Mouse (Mus musculus) cerebellum, adult 18-20 months (tissue): ENCODE measurements around the gene Psmb3.
"Not testable (repeated sequence)": the region's sequence is repeated elsewhere in the genome, so short reads cannot be mapped to it uniquely, and the experiment has no call there.

Experiments
- DNase-seq, 2 experiments: peaks; one replicate each; pipeline ENCODE4 v3.0.0; 2021

Psmb3 gene

DNA sequence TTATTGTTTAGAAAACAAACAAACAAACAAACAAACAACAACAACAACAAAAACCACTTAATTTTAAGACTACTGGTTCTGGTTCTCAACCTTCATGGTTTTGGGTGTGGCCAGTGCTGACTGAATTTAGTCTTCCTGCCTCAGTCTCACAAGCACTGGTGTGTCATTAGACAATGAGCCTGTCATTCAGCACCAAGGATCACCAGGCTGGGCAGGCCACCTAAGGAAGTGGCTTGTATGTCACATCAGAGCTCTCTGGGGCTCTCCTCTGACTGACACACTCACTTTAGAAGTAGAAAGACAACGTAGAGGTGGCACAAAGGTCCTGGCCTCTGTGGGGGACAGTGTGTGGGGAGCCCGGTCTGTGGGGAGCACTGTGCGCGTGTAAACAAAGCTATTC lies 15.8 kb downstream of the Psmb3 start:
- DNase-seq = no peak

DNA sequence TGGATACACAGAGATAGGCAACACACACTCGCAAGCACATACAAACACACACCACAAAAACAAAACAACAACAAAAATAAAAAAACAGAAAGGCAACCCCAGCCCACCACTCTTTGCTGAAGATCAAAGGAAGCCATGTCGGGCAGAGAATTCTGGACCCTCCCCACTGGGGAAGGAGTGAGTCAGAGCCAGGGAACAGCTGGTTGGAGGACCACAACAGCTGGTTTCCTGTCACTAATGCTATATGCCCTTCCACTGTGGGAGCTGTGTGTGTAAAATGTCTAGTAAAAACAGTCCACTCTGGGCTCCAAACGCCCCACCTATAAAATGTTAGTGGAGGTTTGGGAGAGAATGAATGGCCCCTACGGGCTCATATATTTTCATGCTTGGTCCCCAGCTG lies 18.1 kb downstream of the Psmb3 start:
- no peak for DNase-seq

DNA sequence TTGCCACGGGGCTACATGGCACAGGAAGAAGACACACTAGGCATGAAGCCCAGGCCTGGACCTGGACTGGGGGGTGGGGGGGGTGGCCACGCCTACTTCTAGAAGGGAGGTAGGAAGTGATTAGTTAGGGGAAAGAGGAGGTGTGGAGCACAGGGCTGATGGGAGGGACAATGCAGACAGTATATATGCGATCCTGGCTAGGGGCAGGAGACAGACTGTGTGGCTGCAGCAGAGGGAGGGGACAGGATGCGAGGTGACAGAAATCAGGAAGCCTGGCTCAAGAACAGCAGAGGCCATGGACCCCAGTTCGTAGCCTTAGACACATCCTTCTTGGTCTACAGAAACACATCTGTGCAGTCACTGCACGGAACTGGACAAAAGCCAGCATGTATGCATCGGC lies 20.5 kb downstream of the Psmb3 start:
- no peak for DNase-seq

DNA sequence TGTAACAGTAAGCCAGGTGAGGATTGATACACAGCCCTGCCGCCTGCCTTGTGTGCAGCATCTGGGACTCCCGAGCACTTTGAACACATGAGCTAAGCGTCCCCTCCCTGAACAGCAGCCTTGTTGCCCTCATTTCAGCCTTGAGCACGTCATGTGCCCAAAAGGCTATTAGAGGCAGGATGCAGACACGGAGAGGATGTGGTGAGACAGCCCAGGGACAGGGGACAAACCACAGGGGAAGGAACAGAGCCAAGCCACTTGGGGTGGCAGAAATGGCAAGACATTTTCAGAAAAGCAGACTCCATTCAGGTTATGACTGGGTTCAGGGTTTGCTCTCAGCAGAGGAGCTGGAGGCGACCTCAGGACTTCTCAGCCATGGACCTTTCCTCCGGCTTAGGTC lies 25.1 kb downstream of the Psmb3 start:
- DNase-seq = no peak

DNA sequence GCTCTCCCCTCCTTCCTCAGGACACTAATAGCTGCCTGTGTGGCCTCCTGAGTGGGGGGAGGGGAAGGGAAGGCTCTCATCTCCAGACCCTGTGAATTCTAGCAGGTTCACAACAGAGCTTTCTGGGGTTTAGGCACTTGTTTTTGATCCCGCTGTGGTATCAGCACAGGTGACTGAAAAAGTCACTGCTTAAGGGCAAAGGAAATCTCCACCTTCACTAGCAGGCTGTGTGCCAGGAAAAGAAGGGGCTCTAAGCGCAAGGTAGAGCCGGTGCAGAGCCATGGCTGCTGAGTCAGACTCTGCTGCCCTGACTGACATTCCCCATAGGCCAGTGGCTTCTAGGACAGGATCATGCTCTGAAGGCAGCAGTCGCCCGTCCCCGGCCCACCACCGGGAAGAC lies 25.5 kb downstream of the Psmb3 start:
- DNase-seq = no peak

DNA sequence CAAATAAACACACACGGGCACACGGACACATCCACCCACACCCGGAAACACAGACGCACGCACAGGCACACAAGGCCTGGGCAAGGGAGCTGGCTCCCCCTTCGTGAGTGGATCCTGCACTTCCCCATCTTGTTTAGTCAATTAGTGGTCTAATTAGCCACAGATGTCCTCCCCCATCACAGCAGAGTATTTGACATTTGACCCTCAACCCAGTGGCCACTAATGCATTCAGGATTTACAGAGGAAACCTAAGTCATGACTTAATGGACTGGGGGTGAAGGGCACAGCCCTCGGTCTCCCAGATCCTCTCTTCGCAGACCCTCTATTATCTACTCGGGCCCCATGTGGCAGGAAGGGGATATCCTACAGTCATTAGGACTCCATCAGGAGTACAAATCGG lies 30.5 kb downstream of the Psmb3 start:
- DNase-seq = no peak

DNA sequence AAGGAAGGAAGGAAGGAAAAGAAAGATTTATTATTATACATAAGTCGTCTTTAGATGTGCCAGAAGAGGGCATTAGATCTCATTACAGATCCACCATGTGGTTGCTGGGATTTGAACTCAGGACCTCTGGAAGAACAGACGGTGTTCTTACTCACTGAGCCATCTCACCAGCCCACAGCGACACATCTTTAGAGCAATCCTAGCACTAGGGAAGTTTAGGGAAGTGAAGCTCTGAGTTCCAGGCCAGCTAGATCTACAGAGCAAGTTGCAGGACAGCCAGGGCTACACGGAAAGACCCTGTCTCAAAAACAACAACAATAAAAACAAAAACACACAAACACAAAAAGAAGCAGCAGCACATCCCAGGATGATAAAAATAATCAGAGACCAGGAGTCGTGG lies 31.6 kb downstream of the Psmb3 start:
- not testable (repeated sequence) for DNase-seq

DNA sequence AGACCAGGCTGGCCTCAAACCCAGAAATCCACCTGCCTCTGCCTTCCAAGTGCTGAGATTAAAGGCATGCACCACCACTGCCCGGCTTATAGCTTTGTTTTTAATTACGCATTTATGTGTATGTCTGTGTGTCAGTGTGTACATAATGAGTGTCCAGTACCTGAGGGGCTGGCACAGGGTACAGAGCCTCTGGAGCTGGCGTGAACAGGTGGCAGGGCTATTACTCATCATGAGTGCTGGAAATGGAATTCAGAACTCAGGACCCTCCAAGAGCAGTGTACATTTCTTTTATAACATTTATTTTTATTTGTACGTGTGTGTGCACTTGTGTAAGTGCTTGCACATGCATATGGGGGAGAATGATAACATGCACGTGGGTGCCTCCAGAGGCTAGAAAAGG lies 33.4 kb downstream of the Psmb3 start:
- DNase-seq = no peak

DNA sequence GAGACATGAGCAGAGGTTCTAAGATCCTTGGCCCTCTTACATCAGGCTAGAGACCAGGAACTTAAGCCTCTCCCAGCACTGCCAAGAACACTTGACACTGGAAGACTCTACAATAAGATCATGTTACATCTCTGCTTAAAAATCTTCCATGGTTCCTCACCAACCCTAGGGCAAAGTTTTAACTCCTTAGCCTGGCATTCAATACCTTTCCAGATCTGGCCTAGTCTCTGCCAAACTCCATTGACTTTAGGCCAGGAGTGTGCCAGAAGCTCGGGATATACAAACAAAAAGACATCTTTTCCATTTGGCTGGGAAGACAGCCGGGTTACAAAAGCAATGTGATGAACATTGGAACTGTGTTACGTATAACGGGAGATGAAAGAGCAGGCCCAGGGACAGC lies 34.4 kb downstream of the Psmb3 start:
- DNase-seq = no peak

DNA sequence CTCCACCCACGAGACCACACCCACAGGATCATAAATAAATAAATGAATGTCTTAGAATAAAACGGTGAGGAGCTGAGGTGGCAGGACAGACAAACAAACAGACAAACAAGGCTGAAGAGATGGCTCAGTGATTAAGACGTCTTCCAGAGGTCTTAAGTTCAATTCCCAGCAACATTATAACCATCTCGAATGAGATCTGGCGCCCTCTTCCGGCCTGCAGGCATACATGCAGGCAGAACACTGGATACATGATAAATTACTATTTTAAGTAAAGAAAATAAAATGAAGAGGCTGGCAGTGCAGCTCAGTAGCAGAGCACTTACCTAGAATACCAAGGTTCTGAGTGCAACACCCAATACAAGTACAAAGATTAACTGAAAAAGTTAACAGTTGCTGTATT lies 35.5 kb downstream of the Psmb3 start:
- DNase-seq = no peak

DNA sequence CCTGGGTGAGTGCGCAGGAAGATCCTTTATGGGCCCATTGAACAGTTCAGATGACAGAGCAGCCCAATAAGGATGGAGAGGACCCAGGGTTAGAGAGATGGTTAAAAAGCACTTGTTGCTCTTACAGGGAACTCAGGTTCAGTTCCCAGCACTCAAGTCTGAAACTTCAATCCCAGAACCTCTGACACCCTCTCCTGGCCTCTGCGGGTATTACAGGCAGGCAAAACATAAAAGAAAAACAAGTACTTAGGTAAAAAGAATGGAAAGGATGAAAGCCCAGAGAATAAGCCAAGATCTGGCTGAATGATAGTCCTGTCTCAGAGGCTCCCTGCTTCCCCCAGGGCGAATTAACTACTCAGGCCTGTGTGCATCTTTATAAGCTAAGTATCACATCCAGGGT lies 36.0 kb downstream of the Psmb3 start:
- DNase-seq = no peak

DNA sequence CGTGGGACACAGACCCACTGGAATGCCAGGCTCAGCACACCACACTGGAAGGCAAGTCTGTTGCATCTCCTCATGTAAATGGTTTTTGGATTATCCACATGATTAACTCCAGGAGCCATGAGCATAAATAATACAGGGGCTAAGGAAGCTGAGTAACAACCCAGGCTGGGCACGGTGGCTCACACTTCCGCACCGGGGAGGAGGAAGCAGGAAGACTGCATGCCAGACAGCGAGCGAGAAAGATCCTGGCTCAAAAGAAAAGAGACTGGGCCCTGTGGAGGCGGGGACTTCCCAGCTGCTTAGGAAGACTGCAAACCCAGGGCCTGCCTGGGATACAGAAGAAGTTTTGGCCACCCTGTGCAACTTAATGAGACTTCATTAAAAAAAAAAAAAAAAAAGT lies 37.0 kb downstream of the Psmb3 start:
- DNase-seq = no peak

DNA sequence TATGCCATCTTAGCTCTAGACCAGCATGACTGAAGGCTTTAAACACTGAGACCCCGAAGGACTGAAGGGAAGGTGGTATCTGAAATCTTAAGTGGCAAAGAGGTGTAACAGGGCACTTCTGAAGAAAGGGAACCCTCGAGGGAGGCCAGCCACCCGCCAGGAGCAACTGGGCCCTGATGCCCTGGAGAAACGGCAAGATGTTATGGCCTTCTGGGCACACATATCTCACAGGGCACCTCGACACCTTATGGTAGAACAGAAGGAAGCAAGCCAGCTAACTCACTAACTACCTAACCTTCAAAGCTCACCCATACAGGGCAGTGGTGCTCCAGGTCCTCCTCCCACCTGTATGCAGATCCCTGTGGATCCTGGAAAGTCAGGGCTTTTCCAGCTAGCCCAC lies 39.0 kb downstream of the Psmb3 start:
- DNase-seq = no peak

DNA sequence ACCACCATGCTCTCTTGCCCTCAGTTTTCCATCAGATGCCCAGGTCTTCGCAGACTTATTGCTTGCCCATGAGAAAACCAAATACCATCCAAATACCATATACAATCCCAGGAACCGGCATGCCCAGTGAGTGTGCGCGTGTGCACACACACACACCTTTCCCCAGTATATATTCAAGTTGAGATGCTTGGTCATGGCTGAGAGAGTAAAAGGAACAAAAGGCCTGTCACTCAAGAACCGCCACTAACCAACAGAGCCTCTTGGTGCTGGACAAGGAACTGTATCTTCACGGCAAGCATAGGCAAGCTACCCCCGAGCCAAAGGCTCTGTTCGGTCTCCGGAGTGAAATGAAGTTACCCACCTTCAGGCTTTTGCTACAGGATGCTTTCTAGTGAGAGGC lies 39.4 kb downstream of the Psmb3 start:
- DNase-seq = no peak

DNA sequence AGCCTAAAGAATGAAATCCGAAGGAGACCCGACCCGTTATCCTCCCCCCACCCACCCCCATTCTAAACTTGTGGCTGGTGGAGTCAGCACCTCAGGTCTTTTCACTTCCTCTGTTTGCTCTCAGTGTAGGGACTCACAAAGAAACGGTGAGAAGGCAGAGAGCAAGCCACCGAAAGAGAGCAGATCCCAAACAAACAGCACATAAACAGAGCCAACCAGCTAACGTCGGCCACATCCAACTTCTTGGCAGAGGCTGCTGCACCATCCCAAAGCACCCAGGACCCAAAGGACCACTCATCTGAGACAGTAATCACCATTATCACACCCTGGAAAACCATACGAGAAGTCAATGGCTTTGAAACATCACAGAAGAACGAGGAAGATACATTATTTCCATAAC lies 40.2 kb downstream of the Psmb3 start:
- DNase-seq = no peak

DNA sequence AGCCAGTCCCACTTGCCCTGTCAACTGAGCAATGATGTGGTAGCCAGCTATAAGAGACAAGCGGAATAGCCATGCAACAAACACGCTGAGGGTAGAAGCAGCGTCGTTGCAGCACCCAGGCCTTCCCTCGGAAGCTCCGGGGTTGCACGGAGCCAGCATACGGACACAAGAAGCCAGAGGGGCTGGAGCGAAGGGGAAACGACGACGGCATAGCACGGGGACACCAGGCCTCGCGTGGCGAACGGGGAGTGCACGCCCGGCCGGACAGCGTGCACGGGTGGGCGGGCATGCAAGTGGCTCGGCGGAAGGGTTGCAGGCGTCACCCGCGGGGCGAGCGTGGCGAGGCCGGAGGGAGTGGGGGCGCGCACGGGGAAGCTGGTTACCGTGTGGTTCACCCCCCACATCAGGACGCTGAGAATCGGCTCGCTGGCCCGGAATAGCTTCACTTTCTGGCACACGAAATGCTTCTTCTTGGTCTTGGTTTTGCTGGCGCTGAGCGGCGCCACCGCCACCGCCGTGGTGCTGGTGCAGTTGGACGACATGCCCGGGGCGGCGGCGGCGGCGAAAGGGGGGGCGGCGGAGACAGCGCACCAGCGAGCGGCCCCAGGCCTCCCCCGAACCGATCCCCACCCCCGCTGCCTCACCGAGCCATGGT lies 41.0 kb downstream of the Psmb3 start, which contains the start of gene Pip4k2b:
Gene Pip4k2b (minus strand): TSS at position 642 of the 655 bp plus-strand sequence.
- peak in 1 of 2 experiments; percentile 66 for DNase-seq

DNA sequence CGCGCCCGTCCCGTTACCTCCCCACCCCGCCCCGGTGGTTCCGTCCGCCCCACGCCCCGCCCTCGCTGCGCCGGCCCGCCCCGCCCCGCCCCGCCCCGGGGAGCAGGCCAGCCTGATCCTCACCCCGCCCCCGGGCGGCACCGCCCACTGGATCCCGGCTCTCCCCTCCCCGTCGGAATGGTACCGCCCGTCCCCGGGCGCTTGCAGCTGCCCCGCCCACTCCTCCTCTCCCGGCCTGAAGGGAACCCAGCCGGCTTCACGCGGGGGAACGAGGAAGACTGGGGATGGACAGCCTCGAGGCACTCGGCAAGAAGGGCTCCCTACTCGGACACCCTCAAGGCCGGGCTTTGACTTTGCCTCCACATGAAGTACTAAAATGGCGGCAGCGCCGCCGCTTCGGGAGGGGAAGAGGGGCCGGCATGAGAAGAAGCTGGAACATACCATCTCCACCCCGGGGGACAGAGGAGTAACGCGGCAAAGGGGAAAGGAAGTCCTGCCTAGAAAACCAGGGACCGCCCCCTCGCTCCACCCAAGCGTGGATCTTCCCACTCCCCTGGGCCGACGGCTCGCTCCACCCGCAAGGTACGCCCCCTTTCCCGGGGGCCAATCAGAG lies 41.6 kb downstream of the Psmb3 start:
- peak; percentile 99 for DNase-seq

DNA sequence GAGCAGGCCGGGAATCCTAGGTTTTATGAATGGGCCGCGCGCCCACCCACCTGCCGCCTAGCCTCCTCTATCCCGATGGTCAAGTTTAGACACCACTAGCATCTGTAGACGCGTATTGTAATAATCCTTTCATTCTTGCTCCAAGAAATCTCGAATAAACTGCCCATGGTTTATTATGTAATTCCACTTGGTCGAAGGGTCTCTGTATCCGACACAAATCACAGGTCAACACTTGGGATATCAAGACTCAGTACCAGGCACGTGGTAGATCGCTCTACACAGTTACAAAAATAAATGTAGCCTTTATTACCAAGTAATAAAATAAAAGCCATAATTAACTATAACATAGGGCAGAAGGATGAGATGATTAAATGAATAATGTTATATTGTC lies 42.1 kb downstream of the Psmb3 start:
- DNase-seq = no peak

DNA sequence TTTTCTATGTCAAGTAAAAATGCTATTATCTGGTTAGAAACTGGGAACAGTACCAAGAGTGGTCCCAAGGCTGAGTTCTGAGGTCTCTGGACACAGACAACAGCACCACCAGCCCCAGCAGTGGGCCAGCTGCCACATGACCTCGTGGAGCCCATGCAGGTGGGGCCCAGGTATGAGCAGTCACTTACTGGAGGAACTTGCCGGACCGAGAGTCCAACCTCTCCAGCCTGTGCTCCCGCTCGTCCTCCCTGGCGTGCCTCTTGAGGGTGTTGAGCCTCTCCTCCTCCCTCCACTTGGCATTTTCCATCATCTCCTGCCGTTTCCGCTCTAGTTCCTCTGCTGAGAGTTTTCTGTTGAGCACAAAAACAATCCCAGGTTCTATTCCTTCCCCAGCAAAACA lies 44.6 kb downstream of the Psmb3 start:
- DNase-seq = no peak

DNA sequence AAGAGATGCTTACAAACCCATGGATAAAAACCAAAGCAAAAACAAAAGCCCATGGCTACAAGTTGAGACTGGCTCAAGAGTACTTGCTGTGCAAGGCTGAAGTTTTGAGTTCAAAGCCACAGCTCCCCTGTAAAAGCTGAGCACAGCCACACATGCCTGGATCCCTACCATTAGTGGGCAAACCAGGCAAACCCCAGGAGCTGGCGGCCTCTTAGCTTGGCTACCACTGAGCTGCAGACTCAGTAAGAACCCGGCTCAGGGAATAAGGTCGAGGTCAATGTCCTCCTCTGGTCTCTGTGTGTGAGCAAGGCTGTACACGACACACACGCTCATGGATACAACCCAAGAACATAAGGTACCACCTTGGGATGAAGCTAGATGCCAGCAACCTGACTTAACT lies 45.3 kb downstream of the Psmb3 start:
- no peak for DNase-seq

DNA sequence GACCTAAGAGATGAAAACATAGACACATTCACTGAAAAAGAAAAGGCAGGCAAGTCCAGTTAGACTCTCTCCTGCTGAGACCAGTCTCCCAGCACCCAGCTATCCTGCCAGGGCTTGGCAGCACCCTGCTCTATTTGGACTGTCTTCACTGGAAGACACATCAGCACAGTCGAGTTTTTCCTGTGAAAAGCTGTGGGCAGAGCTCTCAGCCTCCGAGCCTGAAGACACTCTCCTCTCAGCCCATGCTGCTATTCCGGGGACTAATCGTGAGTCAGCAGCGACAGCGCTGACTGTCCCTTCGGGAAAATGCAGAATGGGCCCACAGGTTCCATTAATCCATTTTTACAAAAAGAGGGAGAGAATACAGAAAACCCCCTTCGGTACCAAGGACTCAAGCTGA lies 50.1 kb downstream of the Psmb3 start:
- no peak for DNase-seq

DNA sequence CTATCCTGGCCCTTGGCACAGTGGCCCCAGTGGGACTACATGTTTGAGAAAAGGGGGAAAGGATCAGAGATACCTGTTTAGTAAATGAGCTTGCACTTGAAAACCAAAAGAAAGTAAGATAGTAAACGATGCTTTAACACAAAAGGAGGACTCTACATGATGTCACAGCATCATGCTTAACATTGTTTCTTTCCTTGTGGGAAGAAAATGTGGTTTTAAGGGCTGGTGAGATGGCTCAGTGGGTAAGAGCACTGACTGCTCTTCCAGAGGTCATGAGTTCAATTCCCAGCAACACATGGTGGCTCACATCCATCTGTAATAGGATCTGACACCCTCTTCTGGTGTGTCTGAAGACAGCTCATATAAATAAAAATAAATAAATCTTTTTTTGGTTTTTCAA lies 54.9 kb downstream of the Psmb3 start:
- DNase-seq = no peak

DNA sequence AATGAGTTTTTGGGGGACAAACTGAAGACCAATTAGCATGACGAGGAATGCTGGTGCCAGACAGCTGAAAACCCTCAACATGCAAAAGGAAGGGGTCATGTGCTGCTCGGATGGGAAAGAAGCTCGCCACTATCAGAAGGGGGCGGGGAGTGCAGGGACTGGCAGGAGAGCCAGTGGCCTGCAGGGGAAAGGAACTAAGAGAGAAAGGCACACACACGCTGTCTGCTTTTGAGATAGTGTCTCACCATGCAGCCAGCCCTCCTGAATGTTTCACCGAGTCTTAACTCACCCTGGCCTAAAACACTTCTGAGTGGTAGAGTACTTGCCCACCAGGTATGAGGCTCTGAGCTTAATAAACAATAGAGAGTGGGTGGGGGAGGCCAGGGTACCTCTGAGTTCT lies 55.7 kb downstream of the Psmb3 start:
- no peak for DNase-seq

DNA sequence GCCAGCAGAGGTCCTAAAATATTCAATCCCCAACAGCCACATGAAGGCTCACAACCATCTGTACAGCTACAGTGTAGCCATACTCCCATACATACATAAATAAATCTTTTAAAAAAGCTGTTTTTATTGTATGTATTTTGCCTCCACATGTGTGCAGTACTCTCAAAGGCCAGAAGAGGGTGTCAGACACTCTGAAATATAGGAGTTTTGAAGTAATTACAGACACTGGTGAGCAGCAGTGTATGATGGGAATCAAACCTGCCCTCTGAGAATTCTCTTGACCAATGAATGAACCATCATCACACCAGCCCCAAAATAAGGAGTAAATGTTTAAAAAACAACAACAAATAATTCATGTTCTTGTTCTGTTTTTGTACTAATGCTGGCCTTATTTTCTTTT lies 58.4 kb downstream of the Psmb3 start:
- no peak for DNase-seq
